Mouse (Mus musculus) heart, embryonic 14.5 days (tissue): ENCODE data around the gene Clcn7. TPM values are rescaled to one million over a fixed set of nuclear protein-coding genes. Genes with fewer than 3 reads are reported as not detected.

Experiments used
- ATAC-seq: fragments of 200-750 bp; cut with Nextera tagmentation; 2 replicates; pipeline ENCODE4 v1.8.0; 2017; ENCODE audit warnings: low read depth, moderate TSS enrichment; ENCODE audit not compliant: insufficient number of reproducible peaks, insufficient read depth, low FRiP score
- H3K27ac ChIP-seq, 2 experiments: fragments of 200-500 bp in 1 of 2; fragments of 300-500 bp in 1 of 2; sonication (generic) in 1 of 2; replicated peaks in 1 of 2; 2 replicates each; pipeline ENCODE4 v1.5.1; 2012 to 2014; ENCODE audit warnings: low read depth in 2 of 2, low read length in 2 of 2, control low read depth in 1 of 2, mild to moderate bottlenecking in 1 of 2, mixed read lengths in 1 of 2; ENCODE audit not compliant: control insufficient read depth in 1 of 2, insufficient read depth in 1 of 2
- H3K27me3 ChIP-seq: fragments of 300-500 bp; sonication (generic); 2 replicates; pipeline ENCODE4 v1.6.1; 2014; ENCODE audit warnings: mild to moderate bottlenecking, low read length, control low read depth; ENCODE audit not compliant: control insufficient read depth, insufficient read depth
- H3K36me3 ChIP-seq: fragments of 300-500 bp; sonication (generic); 2 replicates; pipeline ENCODE4 v1.6.1; 2014; ENCODE audit warnings: mild to moderate bottlenecking, control low read depth, low read length, mixed read lengths; ENCODE audit not compliant: control insufficient read depth, insufficient read depth
- H3K4me1 ChIP-seq, 2 experiments: fragments of 200-500 bp in 1 of 2; fragments of 300-500 bp in 1 of 2; sonication (generic) in 1 of 2; 2 replicates each; pipeline ENCODE4 v1.6.1; 2012 to 2014; ENCODE audit warnings: low read length in 2 of 2, control low read depth in 1 of 2, mixed read lengths in 1 of 2; ENCODE audit not compliant: control insufficient read depth in 2 of 2, insufficient read depth in 2 of 2
- H3K4me2 ChIP-seq: fragments of 300-500 bp; sonication (generic); 2 replicates; pipeline ENCODE4 v1.6.1; 2014; ENCODE audit warnings: mild to moderate bottlenecking, low read length
- H3K4me3 ChIP-seq, 2 experiments: fragments of 200-500 bp in 1 of 2; fragments of 300-500 bp in 1 of 2; sonication (generic) in 1 of 2; 2 replicates each; pipeline ENCODE4 v1.5.1; 2012 to 2014; ENCODE audit warnings: low read length in 2 of 2, mild to moderate bottlenecking in 2 of 2, control low read depth in 1 of 2, low read depth in 1 of 2, moderate library complexity in 1 of 2; ENCODE audit not compliant: control insufficient read depth in 1 of 2, insufficient read depth in 1 of 2
- H3K9ac ChIP-seq: fragments of 300-500 bp; sonication (generic); 2 replicates; pipeline ENCODE4 v1.6.1; 2014; ENCODE audit warnings: mild to moderate bottlenecking, low read length
- H3K9me3 ChIP-seq: fragments of 300-500 bp; sonication (generic); 2 replicates; pipeline ENCODE4 v1.6.1; 2016; ENCODE audit warnings: low read length, control low read depth; ENCODE audit not compliant: control insufficient read depth
- WGBS: fragments of 180-500 bp; shearing (Covaris S2); extraction: QIAGEN DNeasy Blood & Tissue Kit; methylation state at CpG from one replicate; pipeline ENCODE4 v1.1.7; 2014; 5-methylcytosine and 5-hydroxymethylcytosine counted together
- polyA plus RNA-seq: library from polyadenylated mRNA; unstranded; fragments of >200 nt; fragmentation: Nextera tagmentation; extraction: Ambion mirVana; gene quantifications from 2 replicates; pipeline ENCODE4 v1.2.1, GENCODE M21; 2014

Clcn7 gene
- 16.4 and 17.2 TPM in 2 replicates for polyA plus RNA-seq

DNA sequence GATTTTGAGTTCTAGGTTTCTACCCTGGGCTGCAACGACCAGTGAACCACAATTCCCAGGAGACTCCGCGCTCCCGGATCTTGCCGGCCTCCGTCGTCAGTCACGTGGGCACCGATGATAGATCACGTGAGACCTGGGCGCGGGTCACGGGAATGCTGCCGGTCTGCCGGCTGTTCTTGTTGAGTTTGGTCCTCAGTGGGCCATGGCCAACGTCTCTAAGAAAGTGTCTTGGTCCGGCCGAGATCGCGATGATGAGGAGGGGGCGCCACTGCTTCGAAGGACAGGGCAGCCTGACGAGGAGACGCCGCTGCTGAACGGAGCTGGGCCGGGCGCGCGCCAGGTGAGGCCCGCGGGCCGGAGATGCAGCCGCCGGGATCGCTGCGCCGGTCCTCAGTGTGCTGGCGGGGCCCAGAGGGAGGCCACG, at the start of gene Clcn7:
Gene Clcn7, plus strand, starts transcription at position 117 of the 424 bp plus-strand sequence.
- WGBS: 0% methylated on average over 40 of the region's 40 CpGs
- H3K9me3 ChIP-seq: no peaks in the 10 kb centered on the region
- no peaks in the 10 kb centered on the region for H3K27me3 ChIP-seq
- no peaks in the 10 kb centered on the region; the same call in 1 of the 2 replicates for H3K36me3 ChIP-seq
- peaks cover 2 to 9% of the 10 kb centered on the region in 2 experiments; a peak in 3 of 4 replicates for H3K4me1 ChIP-seq
- peak within 1 kb of the TSS; percentile 93 for H3K9ac ChIP-seq
- H3K27ac ChIP-seq: peak within 1 kb of the TSS in 1 of 2 experiments; percentile 41; a peak in 1 of 4 replicates
- H3K4me3 ChIP-seq: peak within 1 kb of the TSS; percentile 91 to 100
- H3K4me2 ChIP-seq: peak within 1 kb of the TSS; percentile 70
- ATAC-seq: peak; percentile 82

DNA sequence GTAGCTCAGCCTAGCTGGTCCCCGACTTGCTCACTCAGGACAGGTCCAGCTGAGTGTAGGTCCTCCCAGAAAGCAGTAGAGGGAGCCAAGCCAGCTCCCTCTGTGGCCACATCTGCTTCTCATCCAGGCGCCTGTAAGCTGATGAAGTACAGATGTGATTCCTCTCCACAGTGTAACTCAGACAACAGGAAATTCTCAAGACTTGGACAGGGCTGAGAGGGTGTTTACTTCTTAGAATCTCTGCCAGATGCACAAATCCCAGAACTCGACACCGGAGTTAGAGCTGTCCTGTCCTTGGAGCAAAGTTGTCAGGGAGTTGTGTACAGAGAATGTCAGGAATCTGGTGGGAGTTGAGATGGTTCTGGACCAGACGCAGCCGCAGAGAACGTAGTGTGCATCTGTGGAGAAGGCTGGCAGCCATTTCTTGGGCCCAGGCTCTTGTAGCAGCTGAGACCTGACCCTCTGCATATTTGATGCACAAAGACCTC, 49.7 kb upstream of the Clcn7 start, which contains the start of gene Tmem204:
Gene Tmem204, minus strand, starts transcription at position 148 of the 488 bp plus-strand sequence.
- peaks cover 33 to 40% of the 10 kb centered on the region in 2 experiments for H3K4me1 ChIP-seq
- 3% methylated on average over 7 of the region's 7 CpGs for WGBS
- H3K27me3 ChIP-seq: no peaks in the 10 kb centered on the region
- no peak within 1 kb of the TSS; the same call in 1 of the 2 replicates for H3K9ac ChIP-seq
- no peak within 1 kb of the TSS for H3K4me3 ChIP-seq
- peak within 1 kb of the TSS; percentile 60; the same call in 1 of the 2 replicates for H3K4me2 ChIP-seq
- H3K9me3 ChIP-seq: no peaks in the 10 kb centered on the region
- 0 out of 2 replicates have a peak, but pooled peaks cover 6% of the 10 kb centered on the region for H3K36me3 ChIP-seq
- peak; percentile 75 for ATAC-seq
- H3K27ac ChIP-seq: peak within 1 kb of the TSS; percentile 78 to 81

DNA sequence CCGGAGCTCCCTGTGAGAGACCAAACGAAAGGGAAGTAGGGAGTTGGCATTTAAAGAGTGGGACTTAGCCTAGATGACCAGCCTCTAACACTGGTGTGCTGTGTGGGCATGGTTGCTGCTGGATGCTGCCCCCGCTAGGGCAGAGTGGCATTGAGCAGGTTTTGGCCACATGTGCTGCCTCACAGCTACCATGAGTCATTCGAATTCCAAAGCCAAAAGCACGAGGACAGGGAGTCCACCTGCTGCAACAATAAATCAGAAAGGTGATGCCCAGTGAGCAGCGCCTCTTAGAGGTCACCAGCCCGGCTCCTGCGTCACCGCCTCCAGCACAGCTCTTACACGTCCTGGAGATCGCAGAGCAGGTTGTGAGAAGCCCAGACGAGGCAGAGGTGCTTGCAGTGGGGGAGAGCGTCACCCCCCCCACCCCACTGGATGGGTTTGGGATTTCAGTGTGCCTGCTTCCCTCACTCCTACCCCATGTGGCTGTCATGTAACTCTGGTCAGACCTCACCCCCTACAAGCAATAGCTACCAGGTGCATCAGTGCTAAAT, 48.3 kb upstream of the Clcn7 start:
- H3K9me3 ChIP-seq: no peaks in the 10 kb centered on the region
- WGBS: 74% methylated on average over 13 of the region's 13 CpGs
- H3K4me2 ChIP-seq: no peak overlapping the region
- peak overlapping the region in 1 of 2 experiments; percentile 81; a peak in 1 of 4 replicates for H3K27ac ChIP-seq
- no peak overlapping the region for H3K4me3 ChIP-seq
- peaks cover 35 to 38% of the 10 kb centered on the region in 2 experiments for H3K4me1 ChIP-seq
- ATAC-seq: no peak
- no peak overlapping the region for H3K9ac ChIP-seq
- H3K36me3 ChIP-seq: 0 out of 2 replicates have a peak, but pooled peaks cover 8% of the 10 kb centered on the region
- H3K27me3 ChIP-seq: no peaks in the 10 kb centered on the region

DNA sequence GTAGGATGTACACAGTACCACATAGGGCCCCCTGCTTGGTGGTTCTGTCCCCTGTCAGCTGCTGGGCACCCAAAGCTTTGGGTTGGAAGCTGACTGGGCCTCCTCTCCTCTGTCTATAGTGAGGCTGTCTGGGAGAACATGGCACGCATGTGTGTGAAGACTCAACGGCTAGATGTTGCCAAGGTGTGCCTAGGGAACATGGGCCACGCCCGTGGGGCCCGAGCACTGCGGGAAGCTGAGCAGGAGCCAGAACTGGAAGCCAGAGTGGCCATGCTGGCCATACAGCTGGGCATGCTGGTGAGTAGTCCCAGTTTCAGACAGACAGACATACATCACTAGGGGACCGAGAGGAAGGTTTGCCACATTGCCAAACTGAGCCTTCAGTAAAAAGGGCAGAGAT, 46.5 kb upstream of the Clcn7 start:
- H3K27ac ChIP-seq: no peak overlapping the region
- no peak for ATAC-seq

DNA sequence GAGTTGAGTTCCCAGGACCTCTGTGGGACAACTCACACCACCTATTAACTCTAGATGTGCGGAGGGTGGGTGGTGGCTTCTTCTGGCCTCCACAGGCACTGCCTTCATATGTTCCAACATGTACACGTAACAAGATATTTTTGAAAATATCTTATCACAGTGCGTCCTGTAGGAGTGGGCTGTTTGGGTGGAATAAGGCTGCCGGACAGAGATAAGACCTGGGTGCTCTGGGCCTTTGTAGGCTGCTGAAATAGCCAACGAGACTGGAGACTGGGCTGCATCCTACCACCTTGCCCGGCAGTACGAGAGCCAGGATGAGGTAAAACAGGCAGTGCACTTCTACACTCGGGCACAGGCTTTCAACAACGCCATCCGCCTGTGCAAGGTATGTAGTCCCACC, 44.0 kb upstream of the Clcn7 start:
- Histone ChIP-seq H3K4me3 (no peak overlapping the region), H3K27ac (no peak overlapping the region), H3K9me3 (no peaks in the 10 kb centered on the region), H3K9ac (no peak overlapping the region), H3K27me3 (no peaks in the 10 kb centered on the region), H3K36me3 (peaks cover 25% of the 10 kb centered on the region), H3K4me1 (peaks cover 8% of the 10 kb centered on the region in 2 experiments; a peak in 3 of 4 replicates), H3K4me2 (no peak overlapping the region)
- ATAC-seq: no peak
- WGBS: 61% methylated on average over 10 of the region's 10 CpGs

More for the DNA sequence above, 46.5 kb upstream of the Clcn7 start:
- no peak overlapping the region for H3K4me3 ChIP-seq
- no peak overlapping the region for H3K4me2 ChIP-seq
- 0 out of 2 replicates have a peak, but pooled peaks cover 13% of the 10 kb centered on the region for H3K36me3 ChIP-seq
- H3K9ac ChIP-seq: no peak overlapping the region
- 82% methylated on average over 7 of the region's 7 CpGs for WGBS
- no peaks in the 10 kb centered on the region for H3K27me3 ChIP-seq
- H3K9me3 ChIP-seq: no peaks in the 10 kb centered on the region
- peaks cover 28 to 32% of the 10 kb centered on the region in 2 experiments for H3K4me1 ChIP-seq

DNA sequence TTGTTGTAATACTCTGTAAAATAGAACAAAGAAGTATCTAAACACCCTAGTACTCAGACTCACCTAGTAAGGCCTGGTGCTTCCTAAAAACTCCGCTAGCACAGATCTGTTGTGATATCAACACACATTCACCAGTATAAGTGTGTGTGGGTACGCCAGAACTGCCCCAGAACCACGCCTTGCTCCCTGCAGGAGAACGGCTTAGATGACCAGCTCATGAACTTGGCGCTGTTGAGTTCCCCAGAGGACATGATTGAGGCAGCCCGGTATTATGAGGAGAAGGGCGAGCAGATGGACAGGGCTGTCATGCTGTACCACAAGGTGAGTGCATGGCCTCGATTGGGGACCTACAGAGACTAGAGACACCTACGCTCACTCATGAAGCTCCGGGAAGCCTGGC, 42.7 kb upstream of the Clcn7 start:
- H3K36me3 ChIP-seq: peaks cover 35% of the 10 kb centered on the region
- H3K27me3 ChIP-seq: no peaks in the 10 kb centered on the region
- H3K4me1 ChIP-seq: peaks cover 0 to 2% of the 10 kb centered on the region in 2 experiments; a peak in 1 of 4 replicates
- 91% methylated on average over 10 of the region's 10 CpGs for WGBS
- no peak overlapping the region for H3K27ac ChIP-seq
- H3K9ac ChIP-seq: no peak overlapping the region
- H3K4me2 ChIP-seq: no peak overlapping the region
- H3K9me3 ChIP-seq: no peaks in the 10 kb centered on the region
- no peak for ATAC-seq
- H3K4me3 ChIP-seq: no peak overlapping the region

DNA sequence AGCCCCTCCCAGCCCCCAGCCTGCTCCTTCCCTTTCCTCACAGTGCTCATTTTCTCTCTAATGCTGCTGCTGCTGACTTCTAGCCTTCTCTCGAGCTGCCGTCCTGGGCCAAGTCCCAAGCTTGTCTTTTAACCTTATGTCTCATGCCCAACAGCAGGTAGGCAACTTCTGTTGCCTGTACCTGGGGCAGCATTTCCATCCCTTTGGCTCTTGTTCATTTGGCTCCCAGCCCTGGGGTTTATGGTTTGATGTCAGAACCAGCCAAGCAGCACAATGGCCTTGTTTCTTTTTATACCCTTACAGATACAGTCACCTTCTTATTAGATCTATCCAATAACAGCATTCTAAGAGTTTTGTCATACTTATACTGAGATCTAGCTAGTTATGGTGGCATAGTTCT, 37.0 kb upstream of the Clcn7 start:
- Histone ChIP-seq H3K9me3 (no peaks in the 10 kb centered on the region), H3K36me3 (peaks cover 58% of the 10 kb centered on the region), H3K4me2 (no peak overlapping the region), H3K27me3 (no peaks in the 10 kb centered on the region), H3K4me3 (no peak overlapping the region), H3K27ac (no peak overlapping the region), H3K9ac (no peak overlapping the region), H3K4me1 (no peaks in the 10 kb centered on the region)
- WGBS: 80% methylated on average over 2 of the region's 2 CpGs
- ATAC-seq: no peak
